Mouse (Mus musculus): ENCODE measurements around the gene Glrx.
"Not testable (repeated sequence)": the region's sequence is repeated elsewhere in the genome, so short reads cannot be mapped to it uniquely, and the experiment has no call there.

DNA sequence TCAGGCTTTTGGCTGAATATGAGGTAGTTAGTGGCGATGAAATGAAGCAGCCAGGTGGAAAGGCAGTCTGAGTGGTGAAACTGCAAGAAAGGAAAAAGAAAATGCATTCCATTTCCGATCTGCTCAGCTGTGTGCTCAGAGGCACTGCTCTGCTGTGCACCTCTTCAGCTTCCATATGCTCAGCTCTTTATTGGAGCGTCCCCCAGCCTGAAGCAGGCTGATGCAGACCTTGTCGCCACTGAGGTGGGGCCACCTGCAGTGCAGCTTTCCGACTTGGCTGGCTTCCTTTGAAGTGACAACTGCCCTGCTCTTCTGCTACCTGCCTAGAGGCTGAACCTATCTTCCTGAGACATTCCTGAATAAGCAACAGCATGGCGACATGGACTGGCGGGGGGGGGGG, 36.5 kb downstream of the Glrx start:
- not testable (repeated sequence) for TF ChIP-seq CTCF (IDR thresholded peaks at IDR 0.05; ENCODE audit: borderline replicate concordance, insufficient read depth, low read depth, low read length); POLR2A (IDR thresholded peaks at IDR 0.05; ENCODE audit: borderline replicate concordance, insufficient read depth, low read length)
